Mouse (Mus musculus): ENCODE results near the gene Commd2.

Gene Commd2

GRCm38 (mm10) chr3:57651231-57651864 is at the start of gene Commd2:
TSS of gene Commd2 (minus strand) at chr3:57651715.
- peak; percentile 81 for DNase-seq (ENCODE audit: low read depth, low spot score)

DNA sequence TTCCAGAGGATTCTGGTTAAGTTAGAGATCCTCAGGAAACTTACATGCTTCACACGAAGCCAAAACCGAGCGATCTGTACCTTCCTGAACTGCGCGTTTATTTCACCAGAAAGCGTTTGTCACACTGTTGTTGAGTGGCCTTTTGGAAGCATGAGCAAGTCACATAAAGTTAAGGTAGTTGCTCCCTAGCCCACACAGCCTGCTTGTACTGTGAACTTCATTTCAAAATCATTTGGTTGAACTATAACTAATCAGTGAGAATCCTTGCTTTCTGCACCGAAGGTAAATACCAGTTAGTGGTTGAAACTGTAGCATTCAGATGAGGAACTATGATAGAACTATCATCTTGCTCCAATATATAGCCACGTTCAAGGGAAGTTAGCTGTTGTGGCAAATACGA is 45.3 kb upstream of the Commd2 start:
- DNase-seq (ENCODE audit: low read depth, low spot score) = no peak

- no peak for DNase-seq (ENCODE audit: low read depth, low spot score)
Observed at GRCm38 (mm10) chr3:57696249-57696648, 44.7 kb upstream of the Commd2 start.

DNA sequence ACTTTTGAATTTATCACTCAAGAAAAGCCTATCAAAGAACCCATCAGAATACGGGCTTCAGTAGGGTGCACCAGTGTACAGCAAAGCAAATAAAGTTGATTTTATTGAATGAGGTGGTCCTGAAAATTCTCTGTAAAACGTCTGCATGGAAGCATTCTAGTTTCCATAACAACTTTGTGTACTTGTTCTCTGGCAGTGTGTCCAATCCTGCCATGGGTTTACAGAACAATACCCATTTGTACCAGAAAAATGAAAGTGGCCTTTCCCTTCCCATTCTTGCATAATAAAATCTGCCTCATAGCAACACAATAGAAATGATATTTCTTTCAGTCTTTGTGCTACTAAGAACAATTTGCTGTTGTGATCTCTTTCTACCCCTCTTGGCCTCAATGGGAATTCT is 41.2 kb upstream of the Commd2 start, which contains the start of gene Ankub1:
Ankub1 (minus strand) TSS at position 81 of the 400 bp plus-strand sequence.
- no peak for DNase-seq (ENCODE audit: low read depth, low spot score)

DNA sequence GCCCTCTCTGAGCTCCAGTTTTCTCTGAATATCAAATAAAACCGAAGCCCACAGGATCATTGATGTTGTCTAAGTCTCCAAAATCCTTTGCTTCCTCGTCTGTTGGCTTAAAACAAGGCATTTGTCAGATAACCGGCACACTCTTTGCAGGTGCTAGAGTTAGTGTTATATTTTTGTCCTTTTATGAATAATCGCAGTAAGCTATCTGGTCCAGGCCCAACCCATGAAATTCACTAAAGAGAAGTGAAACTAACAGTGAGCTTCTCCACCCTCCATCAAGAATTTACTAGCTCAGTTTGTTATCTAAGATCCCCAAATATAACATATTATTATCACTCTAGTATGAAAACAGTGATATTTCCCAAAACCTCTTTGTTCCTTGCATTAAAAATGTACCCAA is 40.3 kb upstream of the Commd2 start:
- DNase-seq (ENCODE audit: low read depth, low spot score) = no peak

DNA sequence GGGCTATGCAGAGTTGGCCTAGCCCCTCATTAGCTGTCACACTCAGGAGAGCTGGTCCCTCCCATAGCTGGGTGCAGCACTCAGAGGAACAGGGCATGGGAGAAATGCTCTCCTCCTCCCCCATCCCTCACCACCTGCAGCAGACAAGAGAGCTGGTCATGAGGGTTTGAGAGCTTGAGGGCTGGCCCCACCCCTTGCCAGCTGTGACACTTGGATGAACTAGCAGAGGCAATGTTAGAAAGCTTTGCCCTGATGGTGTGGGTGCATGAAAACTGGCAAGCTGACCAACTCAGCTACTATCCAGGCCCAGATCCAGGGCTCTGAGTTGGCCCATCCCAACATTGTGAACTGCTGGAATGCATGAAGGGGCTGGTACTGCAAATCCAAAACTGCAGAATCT is 26.3 kb upstream of the Commd2 start:
- DNase-seq (ENCODE audit: low read depth, low spot score) = no peak

GRCm38 (mm10) chr3:57674075-57674474 is 22.6 kb upstream of the Commd2 start:
- no peak for DNase-seq (ENCODE audit: low read depth, low spot score)

DNA sequence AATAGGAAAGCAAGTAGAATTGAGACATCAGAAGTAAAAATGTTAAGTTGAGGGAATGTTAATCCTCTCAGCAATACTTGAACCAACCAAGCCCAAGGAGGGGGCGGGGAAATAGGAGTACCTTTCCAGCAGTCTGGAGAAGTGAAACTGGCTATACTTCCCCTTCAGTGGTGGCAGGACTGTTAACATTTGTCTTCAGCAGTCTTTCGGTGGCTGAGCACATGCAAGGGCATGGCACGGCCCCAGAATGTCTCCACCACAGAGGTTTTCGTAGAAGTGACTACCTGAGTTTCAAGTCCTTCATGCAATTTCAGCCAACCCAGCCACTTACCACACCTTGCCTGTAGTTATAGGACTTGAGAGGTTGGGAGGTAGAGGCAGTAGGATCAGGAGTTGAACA is 22.1 kb upstream of the Commd2 start:
- DNase-seq (ENCODE audit: low read depth, low spot score) = no peak

DNA sequence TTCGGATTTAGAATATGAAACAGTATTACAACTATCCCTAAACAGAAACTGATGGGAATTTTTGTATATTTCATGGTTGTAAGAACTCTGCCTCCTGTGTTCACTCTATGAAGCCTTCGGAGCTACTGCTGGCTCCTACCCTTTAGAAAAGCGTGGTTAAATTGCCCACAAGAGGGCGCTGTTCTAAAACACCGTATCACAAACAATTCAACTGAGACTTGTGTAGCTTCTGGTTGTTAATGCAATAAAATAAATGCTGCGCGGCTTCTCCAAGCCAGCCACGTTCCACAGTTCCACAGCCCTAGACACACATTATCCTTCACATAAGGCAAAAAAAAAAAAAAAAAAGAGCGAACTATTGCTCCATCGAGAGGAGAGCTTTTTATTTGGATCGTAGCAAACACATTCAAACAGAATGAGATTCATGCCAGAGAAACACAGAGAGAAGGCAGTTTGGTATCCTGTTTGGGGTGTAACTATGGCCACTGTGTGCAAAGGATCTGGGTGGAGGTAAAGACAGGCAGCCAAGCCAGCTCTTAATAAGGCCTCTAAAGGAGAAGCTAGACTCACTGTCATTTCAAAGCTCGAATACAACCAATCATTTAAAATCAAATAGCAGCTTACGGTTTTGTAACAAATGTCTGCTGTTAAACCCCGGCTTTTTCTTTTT is 15.7 kb upstream of the Commd2 start:
- DNase-seq (ENCODE audit: low read depth, low spot score) = peak; percentile 66

- no peak for DNase-seq (ENCODE audit: low read depth, low spot score)
Observed at GRCm38 (mm10) chr3:57665880-57666279, 14.4 kb upstream of the Commd2 start.

- DNase-seq (ENCODE audit: low read depth, low spot score) = no peak
Observed at GRCm38 (mm10) chr3:57664682-57665081, 13.2 kb upstream of the Commd2 start.

GRCm38 (mm10) chr3:57663731-57664130 is 12.2 kb upstream of the Commd2 start:
- peak; percentile 41 for DNase-seq (ENCODE audit: low read depth, low spot score)

DNA sequence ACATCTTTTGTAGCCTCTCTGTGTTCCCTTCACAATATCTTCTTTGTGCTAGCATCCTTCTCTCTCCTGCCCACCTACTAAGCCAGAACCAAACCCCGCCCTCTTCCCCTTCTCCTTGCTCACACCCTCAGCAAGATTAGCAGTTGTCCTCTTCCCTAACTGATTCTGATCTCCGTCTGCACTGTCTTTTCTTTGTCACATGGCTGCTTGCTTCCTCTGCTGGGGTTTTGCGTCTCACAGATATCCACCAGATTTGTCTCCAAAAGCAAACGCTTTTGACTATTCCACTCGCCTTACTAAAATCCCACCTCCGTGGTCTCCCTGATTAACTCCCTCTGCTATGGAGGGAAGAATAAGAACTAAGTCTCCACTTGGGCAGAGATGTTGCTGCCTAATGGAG is 7.1 kb upstream of the Commd2 start:
- DNase-seq (ENCODE audit: low read depth, low spot score) = no peak

- no peak for DNase-seq (ENCODE audit: low read depth, low spot score)
Observed at GRCm38 (mm10) chr3:57653646-57654045, 2.1 kb upstream of the Commd2 start.

DNA sequence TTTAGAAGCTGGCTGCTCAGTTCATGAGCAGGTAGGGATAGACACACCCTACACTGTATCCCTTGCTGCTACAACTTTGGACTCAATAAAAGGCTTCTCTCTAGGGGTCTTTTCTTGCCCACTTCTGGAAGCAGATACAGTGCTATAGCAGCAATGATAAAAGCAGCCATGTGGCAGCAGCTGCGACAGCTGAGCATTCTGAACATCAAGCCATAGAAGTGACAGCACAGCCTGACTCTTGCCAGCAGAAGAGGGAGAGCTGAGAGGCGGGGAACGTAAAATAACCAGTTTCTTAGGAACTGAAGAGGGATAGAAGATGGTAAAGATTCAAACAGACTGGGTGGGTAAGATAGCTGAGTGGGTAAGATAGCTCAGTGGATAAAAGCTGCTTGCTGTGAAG is 970 bp upstream of the Commd2 start:
- DNase-seq (ENCODE audit: low read depth, low spot score) = no peak

GRCm38 (mm10) chr3:57651865-57652259 is 347 bp upstream of the Commd2 start:
- no peak for DNase-seq (ENCODE audit: low read depth, low spot score)

DNA sequence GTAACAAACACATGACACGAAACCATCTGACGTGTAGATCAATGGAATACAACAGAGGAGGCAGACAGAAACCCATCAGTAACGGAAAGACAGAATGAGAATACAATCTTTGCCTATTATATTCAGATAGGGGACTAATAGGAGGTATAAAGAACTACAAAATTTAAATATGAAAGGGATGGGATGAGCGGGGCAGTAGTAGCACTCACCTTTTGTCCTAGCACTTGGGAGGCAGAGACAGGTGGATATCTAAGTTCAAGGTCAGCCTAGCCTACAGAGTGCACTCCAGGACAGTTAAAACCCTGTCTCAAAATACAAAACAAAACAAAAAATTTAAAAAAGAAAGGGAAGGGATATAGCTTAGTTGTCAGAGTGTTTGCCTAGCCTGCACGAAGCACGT is 8.3 kb downstream of the Commd2 start:
- DNase-seq (ENCODE audit: low read depth, low spot score) = no peak

GRCm38 (mm10) chr3:57637596-57637995 is 13.9 kb downstream of the Commd2 start:
- DNase-seq (ENCODE audit: low read depth, low spot score) = no peak

- no peak for DNase-seq (ENCODE audit: low read depth, low spot score)
Observed at GRCm38 (mm10) chr3:57634763-57635487, 16.6 kb downstream of the Commd2 start.

DNA sequence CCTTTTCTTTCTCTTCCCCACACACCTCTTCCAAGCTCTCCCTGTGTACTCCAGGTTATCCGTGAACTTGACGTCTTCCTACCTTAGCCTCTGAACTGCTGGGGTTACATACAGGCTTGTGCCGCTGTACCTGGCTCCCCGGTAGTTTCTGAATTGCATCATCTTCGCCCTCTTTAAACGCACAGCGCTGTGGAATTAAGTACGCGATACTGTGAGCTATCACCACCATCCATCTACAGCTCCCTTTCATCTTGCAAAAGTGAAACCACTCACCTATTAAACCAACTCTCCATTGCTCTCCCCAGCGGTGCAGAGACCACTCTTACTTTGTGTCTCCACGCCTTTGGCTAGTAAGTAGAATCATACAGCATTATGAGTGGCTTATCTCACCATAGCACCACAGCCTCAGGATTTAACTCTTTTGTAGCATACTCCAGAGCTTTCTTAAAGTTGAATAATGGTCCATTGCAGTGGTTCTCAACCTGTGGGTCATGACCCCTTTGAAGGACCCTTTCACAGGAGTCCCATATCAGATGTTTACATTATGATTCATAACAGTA is 24.5 kb downstream of the Commd2 start:
- DNase-seq (ENCODE audit: low read depth, low spot score) = no peak

GRCm38 (mm10) chr3:57625275-57625997 is 26.1 kb downstream of the Commd2 start:
- peak; percentile 70 for DNase-seq (ENCODE audit: low read depth, low spot score)

GRCm38 (mm10) chr3:57619718-57620117 is 31.8 kb downstream of the Commd2 start:
- no peak for DNase-seq (ENCODE audit: low read depth, low spot score)

Measured in retina, postnatal 7 days (tissue).